Mouse (Mus musculus) megakaryocyte progenitor cell, adult 5-6 weeks (primary cell): ENCODE data around the gene Abca8a. TPM values are rescaled to one million over a fixed set of nuclear protein-coding genes. Genes with fewer than 3 reads are reported as not detected.

Experiments
- ATAC-seq: replicated peaks from 2 replicates; pipeline ENCODE4 v1.8.0; 2016; ENCODE audit warnings: mild to moderate bottlenecking, moderate TSS enrichment, inconsistent platforms; ENCODE audit not compliant: poor library complexity
- total RNA-seq, 2 experiments: library from RNA; stranded (forward) in 1 of 2; stranded (reverse) in 1 of 2; fragments of 157-497, 149-512 nt in 1 of 2; fragments of 200-1000 nt in 1 of 2; gene quantifications; 2 replicates each; pipeline versions ENCODE4 v1.2.3 to v1.2.4; 2015 to 2017

Gene Abca8a
- 0.07 TPM in 1 of 2 replicates, not detected in the other for total RNA-seq (2015)
- total RNA-seq (2017), result not detected in 2 replicates

DNA sequence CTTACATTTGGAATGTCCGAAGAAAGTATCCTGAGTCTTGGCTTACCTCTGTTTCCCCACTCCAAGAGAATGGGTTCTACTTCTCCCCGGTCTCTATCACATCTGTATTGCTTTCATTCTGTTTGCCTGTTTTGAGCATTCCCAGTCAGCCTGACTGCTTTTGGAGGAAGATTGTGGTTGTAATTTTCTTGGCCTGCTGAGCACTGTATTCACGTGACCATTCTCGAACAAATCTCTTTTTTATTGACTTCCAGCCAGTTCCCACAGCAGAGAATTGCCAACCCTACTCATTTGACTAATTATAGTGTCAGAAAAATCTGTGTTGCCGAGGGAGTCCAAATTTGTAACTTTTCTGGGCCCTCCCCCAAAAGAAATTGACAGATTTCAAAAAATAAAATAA is at the start of gene Abca8a:
Abca8a (minus strand) TSS at position 121 of the 400 bp plus-strand sequence.
- ATAC-seq, result no peak

DNA sequence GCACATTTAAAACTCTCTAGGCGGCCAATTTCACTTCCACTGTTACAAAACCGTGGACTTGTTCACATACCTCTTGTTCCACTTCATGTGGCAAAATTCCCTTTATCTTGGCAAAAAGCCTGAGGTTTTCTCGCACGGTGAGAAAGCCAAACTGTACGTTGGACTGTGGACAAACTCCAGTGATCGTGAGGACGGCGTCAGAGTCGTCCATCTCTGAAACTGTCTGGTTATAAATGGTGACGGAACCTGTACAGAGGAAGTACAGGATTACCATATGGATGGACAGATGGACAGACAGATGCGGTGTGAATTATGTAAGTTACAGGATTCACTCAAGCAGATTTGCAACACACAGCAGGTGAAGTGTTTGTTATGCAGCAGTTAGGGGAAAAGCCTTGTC is 49.6 kb upstream of the Abca8a start:
- ATAC-seq, result no peak

DNA sequence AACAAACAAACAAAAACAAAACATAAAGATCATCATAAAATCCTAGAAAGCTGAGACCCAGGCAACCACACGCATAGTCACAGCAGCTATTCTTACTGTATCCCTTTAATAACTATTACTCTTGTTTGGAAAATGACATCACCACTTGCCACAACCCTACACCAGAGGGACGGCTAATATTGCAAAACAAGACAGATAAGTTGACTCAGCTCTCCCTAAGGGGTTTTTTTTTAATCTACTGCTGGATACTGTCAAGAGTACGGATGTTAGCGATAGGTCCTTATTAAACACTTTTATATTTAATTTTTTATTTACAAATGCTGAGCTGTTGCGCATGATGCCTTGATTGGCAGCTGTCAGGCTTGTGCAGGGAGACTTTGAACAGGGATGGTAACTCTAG is 35.0 kb upstream of the Abca8a start:
- peak; percentile 69 for ATAC-seq

GRCm38 (mm10) chr11:110111137-110111536 is 15.4 kb upstream of the Abca8a start:
- ATAC-seq, result no peak

DNA sequence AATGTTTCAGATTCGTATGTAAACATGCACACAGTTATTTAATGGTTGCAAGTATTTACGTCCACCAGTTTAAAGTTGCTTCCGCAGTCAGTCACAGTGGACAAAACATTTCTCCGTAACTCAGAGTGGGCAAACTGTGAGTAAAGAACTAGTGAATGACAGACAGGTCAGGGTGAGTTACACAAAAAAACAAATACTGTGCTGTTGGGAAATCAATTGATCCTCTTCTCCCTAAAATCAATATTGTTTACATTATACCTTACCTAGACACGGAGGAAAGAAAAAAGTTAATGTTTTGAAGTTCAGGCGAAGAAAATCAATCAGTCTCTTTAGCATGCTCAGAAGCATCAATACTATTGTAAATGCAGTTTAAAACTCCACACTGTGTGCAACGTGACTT is 5.7 kb upstream of the Abca8a start:
- ATAC-seq, result no peak

DNA sequence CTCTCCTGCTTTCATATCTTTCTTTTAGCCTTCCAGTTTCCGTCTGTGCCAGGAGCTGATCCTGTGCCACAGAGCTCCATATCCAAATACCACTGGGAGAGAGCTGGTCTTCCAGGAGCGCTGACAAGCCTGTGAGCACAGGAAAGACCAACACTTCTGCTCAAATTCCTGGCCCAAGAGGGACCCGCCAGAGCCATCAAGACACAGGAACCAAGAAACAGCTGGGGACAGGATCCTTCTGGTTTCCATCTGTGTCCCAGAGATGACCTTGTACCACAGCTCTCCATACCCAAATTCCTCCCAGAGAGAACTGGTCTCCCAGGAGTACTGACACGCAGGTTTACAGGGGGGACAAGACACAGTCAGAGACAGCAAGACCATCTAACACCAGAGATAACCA is 3.1 kb upstream of the Abca8a start:
- ATAC-seq, result no peak

GRCm38 (mm10) chr11:110097465-110097864 is 1.7 kb upstream of the Abca8a start:
- no peak for ATAC-seq

GRCm38 (mm10) chr11:110094846-110095380 is 865 bp downstream of the Abca8a start:
- ATAC-seq, result no peak

DNA sequence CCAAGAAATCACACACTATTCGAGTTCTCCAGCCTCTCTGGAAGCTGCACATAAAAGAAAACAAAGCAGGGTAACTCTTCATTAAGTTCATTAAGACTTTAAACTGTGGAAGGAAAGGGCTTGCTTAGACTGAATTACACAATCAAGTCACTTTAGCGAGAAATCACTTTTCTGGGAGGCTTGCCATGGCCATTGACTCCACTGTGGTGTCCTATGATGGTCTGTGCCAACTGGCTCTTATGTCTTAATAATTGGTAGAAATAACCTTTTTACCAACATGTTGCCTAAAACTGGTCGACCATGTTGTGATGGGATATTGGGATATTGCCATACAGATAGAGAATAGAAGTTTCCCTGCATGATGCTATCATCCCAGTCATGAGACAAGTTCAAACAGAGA is 1.5 kb downstream of the Abca8a start:
- no peak for ATAC-seq

DNA sequence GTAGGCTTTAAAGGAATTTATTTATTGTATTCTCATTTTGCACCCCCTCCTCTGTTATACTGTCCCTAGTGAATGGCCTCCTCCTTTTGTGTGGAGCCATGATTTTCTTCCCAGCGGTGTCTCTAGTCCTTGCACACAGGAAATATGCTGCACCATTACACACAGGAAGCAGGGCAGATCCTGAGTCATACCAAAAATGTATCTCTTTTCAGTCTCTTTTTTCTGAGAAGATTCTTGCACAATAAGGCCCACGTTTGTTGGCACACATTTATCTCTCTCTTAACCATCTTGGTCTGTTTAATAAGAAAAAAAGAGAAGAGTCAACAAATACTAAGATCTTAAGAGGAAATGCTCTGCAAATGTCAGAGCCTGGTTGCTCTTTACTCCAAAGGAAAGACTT is 4.5 kb downstream of the Abca8a start:
- ATAC-seq, result peak; percentile 77

DNA sequence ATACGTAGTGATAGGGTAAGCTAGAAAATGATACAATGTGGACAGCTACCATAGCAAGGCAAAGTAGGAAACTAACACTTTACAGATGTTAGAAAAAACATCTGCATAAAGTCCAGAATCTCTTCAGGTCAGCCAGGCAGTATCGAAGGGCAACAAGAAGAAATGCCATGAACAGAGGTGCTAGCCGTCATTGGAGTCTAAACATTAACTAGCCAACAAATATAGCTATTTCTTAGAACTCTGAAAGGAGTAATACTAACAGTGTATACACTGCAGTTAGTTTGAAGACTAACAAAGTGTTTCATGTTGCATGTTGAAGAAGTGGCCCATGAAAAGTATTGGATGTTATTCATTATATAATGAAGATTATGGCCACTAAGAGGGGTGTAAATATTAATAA is 23.6 kb downstream of the Abca8a start:
- ATAC-seq, result no peak

- ATAC-seq, result no peak
These were observed 34.7 kb downstream of the Abca8a start for GRCm38 (mm10) chr11:110061032-110061431.

DNA sequence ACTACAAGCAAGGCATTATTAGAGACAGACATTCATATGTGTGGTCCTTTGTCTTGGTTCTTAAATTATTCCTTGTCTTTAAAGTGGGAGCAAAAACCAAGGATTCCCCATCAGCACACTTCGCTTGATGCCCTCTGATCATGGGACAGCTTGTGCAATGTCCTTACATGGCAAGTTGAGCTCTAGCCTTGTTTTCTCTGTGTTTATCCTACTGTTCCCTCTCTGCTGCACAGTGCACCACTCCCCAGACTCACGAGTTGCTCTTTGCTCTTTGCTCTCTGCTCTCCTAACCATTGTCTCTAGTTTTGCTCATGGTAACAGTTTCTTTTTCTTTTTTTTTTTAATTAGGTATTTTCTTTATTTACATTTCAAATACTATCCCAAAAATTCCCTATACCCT is 35.7 kb downstream of the Abca8a start:
- no peak for ATAC-seq

- ATAC-seq, result no peak
These were observed 42.1 kb downstream of the Abca8a start for GRCm38 (mm10) chr11:110053681-110054080.

GRCm38 (mm10) chr11:110037795-110038194 is 58.0 kb downstream of the Abca8a start:
- ATAC-seq, result 0 out of 2 replicates have a peak, but pooled peaks have one; percentile 50

DNA sequence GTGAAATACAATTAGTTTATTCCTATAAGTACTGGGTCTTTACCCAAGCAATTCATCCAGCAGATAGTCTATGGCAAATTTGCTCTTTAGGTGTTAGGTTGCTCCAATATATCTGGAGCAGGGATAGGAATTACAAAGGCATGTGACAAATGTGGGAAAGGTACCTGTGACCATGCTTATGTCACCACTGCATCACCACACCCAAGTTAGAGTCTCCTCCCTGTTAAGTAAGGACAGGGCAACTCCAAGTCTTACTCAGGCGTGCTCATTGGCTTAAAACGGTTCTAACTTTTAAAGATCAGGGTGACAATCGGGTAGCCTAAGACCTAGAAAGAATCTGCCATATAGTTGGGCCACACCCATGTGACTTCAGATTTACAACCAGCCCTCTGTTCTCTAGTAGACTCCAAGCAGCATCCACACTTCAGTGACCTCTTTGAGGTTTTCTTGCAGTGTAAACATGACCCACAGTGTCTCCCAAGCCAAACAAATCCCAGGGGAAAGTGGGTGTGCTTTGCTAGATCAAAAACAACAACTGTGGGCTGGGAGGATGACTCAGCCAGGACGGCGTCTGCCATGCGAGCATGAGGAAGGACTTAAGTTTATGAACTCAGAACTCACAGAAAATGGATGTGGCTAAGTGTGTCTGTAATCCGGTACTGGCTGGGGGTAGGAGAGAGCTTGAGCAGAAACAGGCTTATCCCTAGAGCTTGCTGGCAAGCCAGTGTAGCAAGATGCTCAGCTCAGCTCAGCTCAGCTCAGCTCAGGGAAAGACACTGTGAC is 66.7 kb downstream of the Abca8a start:
- no peak for ATAC-seq

GRCm38 (mm10) chr11:110010836-110011546 is 84.8 kb downstream of the Abca8a start:
- no peak for ATAC-seq

GRCm38 (mm10) chr11:109995624-109996023 is 100.2 kb downstream of the Abca8a start, which contains the start of gene Abca8b:
Abca8b (minus strand) TSS chr11:109995845.
- peak; percentile 78 for ATAC-seq

DNA sequence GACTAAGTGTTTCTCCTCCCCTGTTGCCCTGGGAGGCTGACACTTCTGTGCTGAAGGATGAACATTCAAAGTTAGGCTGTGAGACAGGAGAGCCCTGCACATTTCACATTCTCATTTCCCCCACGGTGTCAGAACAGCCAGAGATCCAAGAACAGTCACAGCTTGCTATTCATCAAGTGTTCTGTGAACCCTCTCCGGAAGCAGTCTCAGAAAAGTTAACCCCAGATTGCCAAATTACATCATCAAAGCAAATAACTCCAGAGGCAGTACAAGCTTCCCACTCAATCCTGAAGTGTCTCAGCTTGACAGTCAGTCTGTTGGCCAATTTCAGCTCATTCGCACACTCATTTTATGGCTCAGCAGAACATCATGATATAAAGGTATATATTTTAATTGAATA is 100.8 kb downstream of the Abca8a start:
- peak; percentile 53 for ATAC-seq

- ATAC-seq, result no peak
These were observed 101.8 kb downstream of the Abca8a start for GRCm38 (mm10) chr11:109994014-109994413.

- ATAC-seq, result peak; percentile 47; the same call in 1 of the 2 replicates
These were observed 104.5 kb downstream of the Abca8a start for GRCm38 (mm10) chr11:109991270-109991669.

GRCm38 (mm10) chr11:109990256-109990655 is 105.5 kb downstream of the Abca8a start:
- ATAC-seq, result no peak
